ENCODE assay signal across 15 mouse cellular contexts in the genomic region with DNA sequence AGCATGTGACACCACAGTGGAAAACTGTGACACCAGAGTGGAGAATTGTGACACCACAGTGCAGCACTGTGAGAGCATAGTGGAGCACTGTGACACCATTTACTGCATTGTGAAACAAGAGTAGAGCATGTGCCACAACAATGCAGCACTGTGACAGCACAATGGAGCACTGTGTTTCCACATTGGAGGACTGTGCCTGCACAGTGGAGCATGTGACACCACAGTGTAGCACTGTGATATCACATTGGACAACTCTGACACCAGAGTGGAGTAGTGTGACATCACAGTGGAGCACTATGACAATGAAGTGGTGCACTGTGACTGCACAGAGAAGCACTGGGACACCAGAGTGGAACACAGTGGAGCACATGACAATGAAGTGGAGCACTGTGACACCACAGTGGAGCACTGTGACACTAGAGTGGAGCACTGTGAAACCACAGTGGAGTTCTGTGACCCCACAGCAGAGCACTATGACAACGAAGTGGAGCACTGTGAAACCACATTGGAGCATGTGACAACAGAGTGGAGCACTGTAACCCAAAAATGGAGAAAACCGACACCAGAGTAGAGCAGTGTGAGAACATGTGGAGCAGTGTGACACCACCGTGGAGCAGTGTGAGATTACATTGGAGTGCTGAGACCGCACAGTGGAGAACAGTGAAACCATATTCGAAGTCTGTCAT.
DNase-seq lines count a peak whose midpoint lies in the region; ATAC-seq and TF ChIP-seq lines count a peak whose summit lies in the region.
"Had no signal": no experiment of that assay in that cellular context is flagged by ENCODE, and none has a peak within 500 bp of the region (broad histone marks: within the 10 kb centered on the region; RNA-seq: fewer than 3 reads in every experiment).

No protein-coding gene starts in this region.

- WGBS in heart, embryonic 10.5 days = 72% methylated on average over 5 of the region's 5 CpGs
- 73% methylated on average over 5 of the region's 5 CpGs for WGBS in lung, postnatal 0 days
- 82% methylated on average over 5 of the region's 5 CpGs for WGBS in limb, embryonic 10.5 days

- H3K4me2 ChIP-seq in lung, postnatal 0 days (replicated peaks; ENCODE audit: low read depth, low read length) = no peak overlapping the region
- H3K4me2 ChIP-seq: forebrain, embryonic 12.5 days; liver, embryonic 15.5 days had no signal

- H3K4me3 ChIP-seq in heart, embryonic 10.5 days = no peak overlapping the region
- H3K4me3 ChIP-seq in lung, postnatal 0 days (ENCODE audit: low read depth, low read length) = no peak overlapping the region
- no peak overlapping the region; the same call in 1 of the 2 replicates for H3K4me3 ChIP-seq in G1E (ENCODE audit: low read depth, low read length)
- no peak overlapping the region for H3K4me3 ChIP-seq in limb, embryonic 10.5 days
- H3K4me3 ChIP-seq: forebrain, embryonic 12.5 days; liver, embryonic 15.5 days; myocyte had no signal

- TF ChIP-seq CTCF in lung, postnatal 0 days (IDR thresholded peaks at IDR 0.05) = no peak
- TF ChIP-seq CTCF in G1E (IDR thresholded peaks at IDR 0.05; ENCODE audit: low read depth, low read length) = 0 out of 2 replicates have a peak, but pooled peaks have one; percentile 0

- H3K27me3 ChIP-seq in heart, embryonic 10.5 days (ENCODE audit: insufficient read depth, poor library complexity, severe bottlenecking) = no peaks in the 10 kb centered on the region
- H3K27me3 ChIP-seq in lung, postnatal 0 days (replicated peaks; ENCODE audit: insufficient read depth, low read length) = no peaks in the 10 kb centered on the region
- no peaks in the 10 kb centered on the region for H3K27me3 ChIP-seq in G1E (ENCODE audit: insufficient read depth, low read length)
- no peaks in the 10 kb centered on the region for H3K27me3 ChIP-seq in limb, embryonic 10.5 days (ENCODE audit: low read depth, poor library complexity, severe bottlenecking)
- H3K27me3 ChIP-seq: forebrain, embryonic 12.5 days; liver, embryonic 15.5 days had no signal

- H3K36me3 ChIP-seq in heart, embryonic 10.5 days = no peaks in the 10 kb centered on the region
- no peaks in the 10 kb centered on the region for H3K36me3 ChIP-seq in lung, postnatal 0 days (ENCODE audit: insufficient read depth, low read length)
- H3K36me3 ChIP-seq in G1E (replicated peaks) = no peaks in the 10 kb centered on the region
- no peaks in the 10 kb centered on the region for H3K36me3 ChIP-seq in limb, embryonic 10.5 days
- H3K36me3 ChIP-seq: liver, embryonic 15.5 days had no signal

- no peak overlapping the region for H3K9ac ChIP-seq in lung, postnatal 0 days (replicated peaks; ENCODE audit: low read depth)
- H3K9ac ChIP-seq: forebrain, embryonic 12.5 days; liver, embryonic 15.5 days had no signal

- peaks cover 98% of the 10 kb centered on the region for H3K9me3 ChIP-seq in heart, embryonic 10.5 days
- H3K9me3 ChIP-seq in lung, postnatal 0 days (ENCODE audit: low read length) = peaks cover 39% of the 10 kb centered on the region
- H3K9me3 ChIP-seq in G1E (replicated peaks) = peaks cover 86% of the 10 kb centered on the region
- peaks cover 94% of the 10 kb centered on the region for H3K9me3 ChIP-seq in limb, embryonic 10.5 days (replicated peaks)

- TF ChIP-seq EP300 in lung, postnatal 0 days (IDR thresholded peaks at IDR 0.05) = no peak

- no peak for ATAC-seq in lung, postnatal 0 days
- ATAC-seq in G1E (ENCODE audit: extremely low read depth, insufficient number of reproducible peaks, low FRiP score, poor library complexity, severe bottlenecking) = no peak
- ATAC-seq: activated CD4-positive, CD25-positive, alpha-beta regulatory T cell, adult 4 months; hindbrain, embryonic 16.5 days had no signal

- H3K4me1 ChIP-seq in heart, embryonic 10.5 days = no peaks in the 10 kb centered on the region
- H3K4me1 ChIP-seq in lung, postnatal 0 days (ENCODE audit: insufficient read depth, low read depth, low read length) = no peaks in the 10 kb centered on the region
- no peaks in the 10 kb centered on the region; the same call in 1 of the 2 replicates for H3K4me1 ChIP-seq in G1E (ENCODE audit: insufficient read depth, low read depth, low read length)
- H3K4me1 ChIP-seq in limb, embryonic 10.5 days = no peaks in the 10 kb centered on the region
- H3K4me1 ChIP-seq: forebrain, embryonic 12.5 days; liver, embryonic 15.5 days had no signal

- DNase-seq in heart, embryonic 10.5 days (ENCODE audit: low spot score) = peak; percentile 73
- DNase-seq in heart, adult 9 months (ENCODE audit: low spot score in 2 of 2) = no peak
- peak; percentile 3 to 20 for DNase-seq in lung, postnatal 4 days
- DNase-seq in lung, postnatal 0 days (ENCODE audit: low spot score) = no peak
- DNase-seq in G1E (ENCODE audit: low spot score) = no peak
- DNase-seq in gastrocnemius, postnatal 4 days (ENCODE audit: low spot score in 2 of 2) = peak; percentile 7 to 14
- DNase-seq in limb, embryonic 10.5 days (ENCODE audit: low spot score) = no peak
- DNase-seq: adrenal gland, postnatal 36 days; kidney, adult 9 months; right cerebral cortex, postnatal 14 days had no signal

- H3K27ac ChIP-seq in heart, embryonic 10.5 days = no peak overlapping the region
- no peak overlapping the region for H3K27ac ChIP-seq in lung, postnatal 0 days (ENCODE audit: low read length)
- H3K27ac ChIP-seq in limb, embryonic 10.5 days = no peak overlapping the region
- H3K27ac ChIP-seq: forebrain, embryonic 12.5 days; liver, embryonic 15.5 days had no signal

Comparison
In these comparisons a context has a peak if more than half of its experiments do, and no peak if none do; other contexts are left out.
1. DNase-seq: peak in heart, embryonic 10.5 days (single experiment), lung, postnatal 4 days (2 of 2) and gastrocnemius, postnatal 4 days (2 of 2); none in heart, adult 9 months (0 of 2), lung, postnatal 0 days (single experiment), G1E (single experiment) and limb, embryonic 10.5 days (single experiment).